In genomic region chr14:64568689-64569088, GRCm38 (mm10) we compare ENCODE assay signal across 9 mouse cellular contexts.
DNase-seq lines count a peak whose midpoint lies in the region; ATAC-seq and TF ChIP-seq lines count a peak whose summit lies in the region.
"Had no signal": no experiment of that assay in that cellular context is flagged by ENCODE, and none has a peak within 500 bp of the region (broad histone marks: within the 10 kb centered on the region; RNA-seq: fewer than 3 reads in every experiment).

No protein-coding gene starts in this region.

- TF ChIP-seq CTCF in intestine, postnatal 0 days (IDR thresholded peaks at IDR 0.05; ENCODE audit: low read depth), result 0 out of 2 replicates have a peak, but pooled peaks have one; percentile 4
- TF ChIP-seq CTCF in CH12.LX (conservative IDR thresholded peaks at IDR 0.05 in 1 of 2, IDR thresholded peaks at IDR 0.05 in 1 of 2; ENCODE audit: low read depth in 2 of 2, low read length in 2 of 2), result no peak

- ATAC-seq in intestine, postnatal 0 days, result no peak
- no peak for ATAC-seq in intestine, embryonic 16.5 days
- ATAC-seq: midbrain, embryonic 16.5 days had no signal

- no peak overlapping the region for H3K27ac ChIP-seq in intestine, postnatal 0 days (ENCODE audit: low read depth, low read length)
- H3K27ac ChIP-seq in intestine, embryonic 16.5 days (ENCODE audit: low read length), result no peak overlapping the region
- H3K27ac ChIP-seq in CH12.LX (ENCODE audit: insufficient read depth, low read depth), result no peak overlapping the region
- H3K27ac ChIP-seq in limb, embryonic 10.5 days, result no peak overlapping the region

- no peak overlapping the region for H3K9ac ChIP-seq in intestine, postnatal 0 days (ENCODE audit: low read depth, low read length)
- no peak overlapping the region for H3K9ac ChIP-seq in intestine, embryonic 16.5 days (ENCODE audit: low read depth, low read length)
- no peak overlapping the region for H3K9ac ChIP-seq in CH12.LX (ENCODE audit: insufficient read depth, low read depth)

- dilution Hi-C loops in CH12.LX (cut with MboI; ENCODE audit: extremely low pct_ligation_motif_present, extremely low pct_unique_long_range_greater_than_20kb, low sequenced_read_pairs), result no loop called here

- H3K27me3 ChIP-seq in intestine, postnatal 0 days (replicated peaks; ENCODE audit: control insufficient read depth, insufficient read depth, low read length), result no peaks in the 10 kb centered on the region
- no peaks in the 10 kb centered on the region for H3K27me3 ChIP-seq in intestine, embryonic 16.5 days (replicated peaks; ENCODE audit: control insufficient read depth, insufficient read depth, low read length)
- H3K27me3 ChIP-seq in CH12.LX (replicated peaks), result peaks cover 34% of the 10 kb centered on the region
- no peaks in the 10 kb centered on the region for H3K27me3 ChIP-seq in limb, embryonic 10.5 days (ENCODE audit: low read depth, poor library complexity, severe bottlenecking)

- TF ChIP-seq EP300 in CH12.LX (IDR thresholded peaks at IDR 0.05; ENCODE audit: low read length), result no peak

- H3K4me1 ChIP-seq in intestine, postnatal 0 days (replicated peaks; ENCODE audit: control insufficient read depth, insufficient read depth, low read length), result no peaks in the 10 kb centered on the region
- no peaks in the 10 kb centered on the region for H3K4me1 ChIP-seq in intestine, embryonic 16.5 days (ENCODE audit: control insufficient read depth, insufficient read depth, low read length)
- no peaks in the 10 kb centered on the region for H3K4me1 ChIP-seq in CH12.LX (ENCODE audit: control insufficient read depth in 1 of 2, insufficient read depth in 2 of 2)
- H3K4me1 ChIP-seq in limb, embryonic 10.5 days, result no peaks in the 10 kb centered on the region

- in situ Hi-C loops in CH12.LX (cut with MboI; ENCODE audit: low pct_ligation_motif_present, low pct_unique_long_range_greater_than_20kb, low sequenced_read_pairs), result no loop called here

- H3K4me3 ChIP-seq in intestine, postnatal 0 days (ENCODE audit: low read depth, low read length), result no peak overlapping the region
- H3K4me3 ChIP-seq in intestine, embryonic 16.5 days (ENCODE audit: low read length), result no peak overlapping the region
- H3K4me3 ChIP-seq in CH12.LX (replicated peaks in 1 of 3; ENCODE audit: low read depth in 2 of 3, low read length in 2 of 3, poor library complexity in 1 of 3), result no peak overlapping the region
- no peak overlapping the region for H3K4me3 ChIP-seq in limb, embryonic 10.5 days

- no peak for TF ChIP-seq RAD21 in CH12.LX (IDR thresholded peaks at IDR 0.05; ENCODE audit: low read depth, low read length)

- 7% methylated on average over 6 of the region's 6 CpGs for WGBS in intestine, postnatal 0 days
- WGBS in intestine, embryonic 16.5 days, result 7% methylated on average over 6 of the region's 6 CpGs
- WGBS in limb, embryonic 10.5 days, result 8% methylated on average over 6 of the region's 6 CpGs

- no peaks in the 10 kb centered on the region for H3K36me3 ChIP-seq in intestine, postnatal 0 days (ENCODE audit: control insufficient read depth, insufficient read depth)
- H3K36me3 ChIP-seq in intestine, embryonic 16.5 days (ENCODE audit: control insufficient read depth, insufficient read depth, low read length), result no peaks in the 10 kb centered on the region
- no peaks in the 10 kb centered on the region for H3K36me3 ChIP-seq in CH12.LX (replicated peaks in 1 of 2; ENCODE audit: control insufficient read depth in 1 of 2, insufficient read depth in 1 of 2, low read length in 1 of 2)
- H3K36me3 ChIP-seq in limb, embryonic 10.5 days, result no peaks in the 10 kb centered on the region

- no peaks in the 10 kb centered on the region for H3K9me3 ChIP-seq in intestine, postnatal 0 days (ENCODE audit: control insufficient read depth)
- no peaks in the 10 kb centered on the region for H3K9me3 ChIP-seq in intestine, embryonic 16.5 days (ENCODE audit: control insufficient read depth, low read length)
- H3K9me3 ChIP-seq in CH12.LX (replicated peaks; ENCODE audit: low read length), result no peaks in the 10 kb centered on the region
- H3K9me3 ChIP-seq in limb, embryonic 10.5 days (replicated peaks), result no peaks in the 10 kb centered on the region

- no peak for TF ChIP-seq POLR2A in CH12.LX (IDR thresholded peaks at IDR 0.05; ENCODE audit: low read depth, low read length)

- H3K4me2 ChIP-seq in intestine, postnatal 0 days (replicated peaks; ENCODE audit: low read depth), result no peak overlapping the region
- no peak overlapping the region for H3K4me2 ChIP-seq in intestine, embryonic 16.5 days (ENCODE audit: low read depth, low read length)
- H3K4me2 ChIP-seq in CH12.LX (ENCODE audit: insufficient read depth, low read depth, poor library complexity, severe bottlenecking), result no peak overlapping the region

- no peak for DNase-seq in CH12.LX (ENCODE audit: extremely low read depth)
- peak; percentile 44 to 74 for DNase-seq in adrenal gland, adult (ENCODE audit: inconsistent age in 2 of 2, low spot score in 1 of 2)
- DNase-seq in limb, embryonic 10.5 days (ENCODE audit: low spot score), result peak; percentile 74
- DNase-seq in layer of hippocampus, adult 11-12 months (ENCODE audit: low spot score), result no peak
- DNase-seq in right cerebral cortex, postnatal 4 days, result no peak
- DNase-seq in right cerebral cortex, postnatal 14 days, result no peak

- H3K79me2 ChIP-seq in CH12.LX (replicated peaks; ENCODE audit: control insufficient read depth, extremely low read depth, insufficient read depth, poor library complexity, severe bottlenecking), result no peaks in the 10 kb centered on the region

TF ChIP-seq in CH12.LX, 34 proteins besides CTCF, POLR2A, EP300 and RAD21:
- TF ChIP-seq MXI1 (IDR thresholded peaks at IDR 0.05; ENCODE audit: low read depth, low read length) (0 out of 2 replicates have a peak, but pooled peaks have one; percentile 32), IRF4 (IDR thresholded peaks at IDR 0.05; ENCODE audit: low read depth, low read length) (no peak), NELFE (IDR thresholded peaks at IDR 0.05; ENCODE audit: low read depth, low read length) (no peak), NRF1 (IDR thresholded peaks at IDR 0.05; ENCODE audit: low read depth, low read length) (no peak), MAFK (IDR thresholded peaks at IDR 0.05; ENCODE audit: insufficient replicate concordance, low read length) (no peak), ETS1 (conservative IDR thresholded peaks at IDR 0.05; ENCODE audit: low read depth, low read length) (no peak), SMC3 (IDR thresholded peaks at IDR 0.05; ENCODE audit: low read depth, low read length) (no peak), CHD2 (IDR thresholded peaks at IDR 0.05; ENCODE audit: low read length) (no peak), SIN3A (IDR thresholded peaks at IDR 0.05; ENCODE audit: low read length) (peak; percentile 55; the same call in 1 of the 2 replicates), MAX (IDR thresholded peaks at IDR 0.05; ENCODE audit: low read length) (no peak), E2F4 (IDR thresholded peaks at IDR 0.05; ENCODE audit: insufficient replicate concordance, low read depth, low read length) (no peak)

Comparison
In these comparisons a context has a peak if more than half of its experiments do, and no peak if none do; other contexts are left out.
1. DNase-seq: peak in adrenal gland, adult (2 of 2) and limb, embryonic 10.5 days (single experiment); none in CH12.LX (single experiment), layer of hippocampus, adult 11-12 months (single experiment), right cerebral cortex, postnatal 4 days (single experiment) and right cerebral cortex, postnatal 14 days (single experiment).